Mouse (Mus musculus) E14TG2a.4 (cell line): ENCODE measurements around the gene Zfp62.

Experiments
- CTCF ChIP-seq: conservative IDR thresholded peaks from 2 replicates; pipeline ENCODE4 v1.5.1; 2014; ENCODE audit warnings: low read length
- NANOG ChIP-seq: IDR thresholded peaks from 2 replicates; pipeline ENCODE4 v1.6.1; 2014; ENCODE audit warnings: borderline replicate concordance, low read length, mixed read lengths
- POU5F1 ChIP-seq: IDR thresholded peaks from 2 replicates; pipeline ENCODE4 v1.6.1; 2014; ENCODE audit warnings: low read length, borderline replicate concordance

DNA sequence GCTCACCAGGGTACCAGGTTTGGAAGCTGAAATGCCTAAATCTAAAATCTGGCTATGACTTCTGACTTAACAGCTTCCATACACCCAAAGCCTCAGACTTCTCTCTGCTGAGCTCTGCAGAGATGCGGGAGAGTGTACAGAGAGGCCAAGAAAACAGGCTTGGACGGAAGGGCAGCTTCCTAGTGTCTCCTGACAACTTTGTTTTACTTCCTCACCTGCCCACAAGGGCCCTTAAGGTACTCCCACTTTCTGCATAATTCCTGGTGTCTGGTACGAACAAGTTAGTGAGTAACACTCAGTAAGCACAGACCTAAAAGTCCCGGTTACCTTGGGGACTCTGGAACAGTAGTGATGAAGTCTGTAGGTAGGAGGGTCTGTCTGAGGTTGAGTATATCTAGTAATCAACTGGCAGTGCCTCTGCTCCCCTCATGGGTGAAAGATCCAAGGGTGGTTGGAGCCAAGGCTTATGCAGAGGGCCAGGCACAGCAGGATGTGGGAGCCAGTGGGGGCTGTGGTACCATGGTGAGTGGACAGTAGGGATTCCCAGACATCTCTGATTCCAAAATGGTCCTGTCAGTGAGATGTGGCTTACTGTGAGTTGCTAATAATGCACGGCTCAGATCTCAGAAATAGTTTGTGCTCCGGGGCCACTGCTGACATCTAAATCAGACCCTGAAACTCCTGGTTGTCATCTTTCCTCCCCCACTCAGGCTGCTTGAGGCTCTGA, 46.0 kb downstream of the Zfp62 start:
- TF ChIP-seq CTCF = no peak
- TF ChIP-seq NANOG = no peak
- no peak for TF ChIP-seq POU5F1
